Mouse (Mus musculus): ENCODE results near the gene Trim67. TPM values are rescaled to one million over a fixed set of nuclear protein-coding genes. Genes with fewer than 3 reads are reported as not detected.
A peak's percentile ranks its signal among the peaks of the same experiment; 100 is the strongest.

The Trim67 gene
- polyA plus RNA-seq, 1 experiment from 2014 or later: not detected

GRCm38 (mm10) chr8:124819612-124820115 is 26.8 kb downstream of the Trim67 start:
- Histone ChIP-seq H3K27me3 (ENCODE audit: control insufficient read depth, insufficient read depth, low read length) (no peaks in the 10 kb centered on the region), H3K9ac (ENCODE audit: low read depth, low read length) (no peak overlapping the region), H3K9me3 (ENCODE audit: control insufficient read depth, low read length) (peaks cover 8% of the 10 kb centered on the region), H3K27ac (ENCODE audit: low read depth, low read length) (no peak overlapping the region), H3K4me3 (ENCODE audit: low read length) (no peak overlapping the region), H3K4me1 (ENCODE audit: control insufficient read depth, insufficient read depth, low read length) (no peaks in the 10 kb centered on the region), H3K4me2 (replicated peaks; ENCODE audit: low read depth, low read length) (no peak overlapping the region), H3K36me3 (ENCODE audit: control insufficient read depth, insufficient read depth, low read length) (no peaks in the 10 kb centered on the region)
- no peak for ATAC-seq (ENCODE audit: low FRiP score, low TSS enrichment)
- 57% methylated on average over 6 of the region's 6 CpGs for WGBS

- H3K36me3 ChIP-seq (ENCODE audit: control insufficient read depth, insufficient read depth, low read length): no peaks in the 10 kb centered on the region
- WGBS: 22% methylated on average over 11 of the region's 11 CpGs
- no peaks in the 10 kb centered on the region for H3K4me1 ChIP-seq (ENCODE audit: control insufficient read depth, insufficient read depth, low read length)
- no peaks in the 10 kb centered on the region for H3K27me3 ChIP-seq (ENCODE audit: control insufficient read depth, insufficient read depth, low read length)
- no peak overlapping the region for H3K4me2 ChIP-seq (replicated peaks; ENCODE audit: low read depth, low read length)
- no peak overlapping the region for H3K9ac ChIP-seq (ENCODE audit: low read depth, low read length)
- ATAC-seq (ENCODE audit: low FRiP score, low TSS enrichment): peak; percentile 38; the same call in 1 of the 2 replicates
- peaks cover 8% of the 10 kb centered on the region for H3K9me3 ChIP-seq (ENCODE audit: control insufficient read depth, low read length)
- H3K4me3 ChIP-seq (ENCODE audit: low read length): no peak overlapping the region
- H3K27ac ChIP-seq (ENCODE audit: low read depth, low read length): no peak overlapping the region
Measured at GRCm38 (mm10) chr8:124820125-124820524, 27.2 kb downstream of the Trim67 start.

GRCm38 (mm10) chr8:124823497-124823896 is 30.6 kb downstream of the Trim67 start:
- H3K4me1 ChIP-seq (ENCODE audit: control insufficient read depth, insufficient read depth, low read length): peaks cover 10% of the 10 kb centered on the region
- no peak overlapping the region for H3K9ac ChIP-seq (ENCODE audit: low read depth, low read length)
- no peaks in the 10 kb centered on the region for H3K27me3 ChIP-seq (ENCODE audit: control insufficient read depth, insufficient read depth, low read length)
- no peaks in the 10 kb centered on the region for H3K9me3 ChIP-seq (ENCODE audit: control insufficient read depth, low read length)
- H3K4me3 ChIP-seq (ENCODE audit: low read length): no peak overlapping the region
- H3K36me3 ChIP-seq (ENCODE audit: control insufficient read depth, insufficient read depth, low read length): no peaks in the 10 kb centered on the region
- H3K4me2 ChIP-seq (replicated peaks; ENCODE audit: low read depth, low read length): no peak overlapping the region
- H3K27ac ChIP-seq (ENCODE audit: low read depth, low read length): no peak overlapping the region
- WGBS: 82% methylated on average over 6 of the region's 6 CpGs
- ATAC-seq (ENCODE audit: low FRiP score, low TSS enrichment): no peak

GRCm38 (mm10) chr8:124826658-124827057 is 33.8 kb downstream of the Trim67 start:
- Histone ChIP-seq H3K27ac (ENCODE audit: low read depth, low read length) (0 out of 2 replicates have a peak overlapping the region, but pooled peaks have one; percentile 8), H3K9me3 (ENCODE audit: control insufficient read depth, low read length) (no peaks in the 10 kb centered on the region), H3K4me1 (ENCODE audit: control insufficient read depth, insufficient read depth, low read length) (peaks cover 10% of the 10 kb centered on the region), H3K27me3 (ENCODE audit: control insufficient read depth, insufficient read depth, low read length) (no peaks in the 10 kb centered on the region), H3K4me2 (replicated peaks; ENCODE audit: low read depth, low read length) (no peak overlapping the region), H3K9ac (ENCODE audit: low read depth, low read length) (no peak overlapping the region), H3K36me3 (ENCODE audit: control insufficient read depth, insufficient read depth, low read length) (no peaks in the 10 kb centered on the region), H3K4me3 (ENCODE audit: low read length) (no peak overlapping the region)
- 10% methylated on average over 7 of the region's 7 CpGs for WGBS
- peak; percentile 78 for ATAC-seq (ENCODE audit: low FRiP score, low TSS enrichment)

- ATAC-seq (ENCODE audit: low FRiP score, low TSS enrichment): 0 out of 2 replicates have a peak, but pooled peaks have one; percentile 22
Measured at GRCm38 (mm10) chr8:124827387-124827786, 34.5 kb downstream of the Trim67 start.

GRCm38 (mm10) chr8:124828561-124829240 is 35.8 kb downstream of the Trim67 start:
- no peak for ATAC-seq (ENCODE audit: low FRiP score, low TSS enrichment)
- no peak overlapping the region for H3K9ac ChIP-seq (ENCODE audit: low read depth, low read length)
- H3K4me1 ChIP-seq (ENCODE audit: control insufficient read depth, insufficient read depth, low read length): peaks cover 11% of the 10 kb centered on the region
- H3K36me3 ChIP-seq (ENCODE audit: control insufficient read depth, insufficient read depth, low read length): no peaks in the 10 kb centered on the region
- no peaks in the 10 kb centered on the region for H3K9me3 ChIP-seq (ENCODE audit: control insufficient read depth, low read length)
- no peak overlapping the region for H3K4me3 ChIP-seq (ENCODE audit: low read length)
- WGBS: 86% methylated on average over 24 of the region's 24 CpGs
- no peak overlapping the region for H3K4me2 ChIP-seq (replicated peaks; ENCODE audit: low read depth, low read length)
- H3K27me3 ChIP-seq (ENCODE audit: control insufficient read depth, insufficient read depth, low read length): no peaks in the 10 kb centered on the region
- no peak overlapping the region for H3K27ac ChIP-seq (ENCODE audit: low read depth, low read length)

More at GRCm38 (mm10) chr8:124827387-124827786, 34.5 kb downstream of the Trim67 start:
- no peak overlapping the region for H3K4me3 ChIP-seq (ENCODE audit: low read length)
- H3K36me3 ChIP-seq (ENCODE audit: control insufficient read depth, insufficient read depth, low read length): no peaks in the 10 kb centered on the region
- no peak overlapping the region for H3K9ac ChIP-seq (ENCODE audit: low read depth, low read length)
- no peaks in the 10 kb centered on the region for H3K27me3 ChIP-seq (ENCODE audit: control insufficient read depth, insufficient read depth, low read length)
- 0 out of 2 replicates have a peak overlapping the region, but pooled peaks have one; percentile 8 for H3K27ac ChIP-seq (ENCODE audit: low read depth, low read length)
- WGBS: 3% methylated on average over 5 of the region's 5 CpGs
- peaks cover 10% of the 10 kb centered on the region for H3K4me1 ChIP-seq (ENCODE audit: control insufficient read depth, insufficient read depth, low read length)
- no peak overlapping the region for H3K4me2 ChIP-seq (replicated peaks; ENCODE audit: low read depth, low read length)
- H3K9me3 ChIP-seq (ENCODE audit: control insufficient read depth, low read length): no peaks in the 10 kb centered on the region

GRCm38 (mm10) chr8:124830050-124830449 is 37.2 kb downstream of the Trim67 start:
- H3K9ac ChIP-seq (ENCODE audit: low read depth, low read length): no peak overlapping the region
- peaks cover 21% of the 10 kb centered on the region for H3K4me1 ChIP-seq (ENCODE audit: control insufficient read depth, insufficient read depth, low read length)
- no peaks in the 10 kb centered on the region for H3K27me3 ChIP-seq (ENCODE audit: control insufficient read depth, insufficient read depth, low read length)
- no peaks in the 10 kb centered on the region for H3K36me3 ChIP-seq (ENCODE audit: control insufficient read depth, insufficient read depth, low read length)
- H3K27ac ChIP-seq (ENCODE audit: low read depth, low read length): no peak overlapping the region
- H3K4me2 ChIP-seq (replicated peaks; ENCODE audit: low read depth, low read length): no peak overlapping the region
- H3K4me3 ChIP-seq (ENCODE audit: low read length): no peak overlapping the region
- no peak for ATAC-seq (ENCODE audit: low FRiP score, low TSS enrichment)
- 79% methylated on average over 13 of the region's 13 CpGs for WGBS
- no peaks in the 10 kb centered on the region for H3K9me3 ChIP-seq (ENCODE audit: control insufficient read depth, low read length)

GRCm38 (mm10) chr8:124831531-124831930 is 38.6 kb downstream of the Trim67 start:
- no peak overlapping the region for H3K4me2 ChIP-seq (replicated peaks; ENCODE audit: low read depth, low read length)
- ATAC-seq (ENCODE audit: low FRiP score, low TSS enrichment): no peak
- 88% methylated on average over 6 of the region's 6 CpGs for WGBS

GRCm38 (mm10) chr8:124831941-124832340 is 39.0 kb downstream of the Trim67 start:
- Histone ChIP-seq H3K4me2 (replicated peaks; ENCODE audit: low read depth, low read length) (no peak overlapping the region), H3K36me3 (ENCODE audit: control insufficient read depth, insufficient read depth, low read length) (no peaks in the 10 kb centered on the region; the same call in 1 of the 2 replicates), H3K27me3 (ENCODE audit: control insufficient read depth, insufficient read depth, low read length) (no peaks in the 10 kb centered on the region), H3K9me3 (ENCODE audit: control insufficient read depth, low read length) (no peaks in the 10 kb centered on the region), H3K9ac (ENCODE audit: low read depth, low read length) (no peak overlapping the region), H3K4me1 (ENCODE audit: control insufficient read depth, insufficient read depth, low read length) (peaks cover 15% of the 10 kb centered on the region), H3K4me3 (ENCODE audit: low read length) (no peak overlapping the region), H3K27ac (ENCODE audit: low read depth, low read length) (no peak overlapping the region)
- 91% methylated on average over 6 of the region's 6 CpGs for WGBS
- no peak for ATAC-seq (ENCODE audit: low FRiP score, low TSS enrichment)

More at GRCm38 (mm10) chr8:124831531-124831930, 38.6 kb downstream of the Trim67 start:
- Histone ChIP-seq H3K27ac (ENCODE audit: low read depth, low read length) (no peak overlapping the region), H3K9ac (ENCODE audit: low read depth, low read length) (no peak overlapping the region), H3K4me1 (ENCODE audit: control insufficient read depth, insufficient read depth, low read length) (peaks cover 19% of the 10 kb centered on the region), H3K9me3 (ENCODE audit: control insufficient read depth, low read length) (no peaks in the 10 kb centered on the region), H3K4me3 (ENCODE audit: low read length) (no peak overlapping the region), H3K27me3 (ENCODE audit: control insufficient read depth, insufficient read depth, low read length) (no peaks in the 10 kb centered on the region), H3K36me3 (ENCODE audit: control insufficient read depth, insufficient read depth, low read length) (no peaks in the 10 kb centered on the region)

Data from kidney, embryonic 14.5 days (tissue).